Mouse (Mus musculus): ENCODE results near the gene Rrp7a. TPM values are rescaled to one million over a fixed set of nuclear protein-coding genes. Genes with fewer than 3 reads are reported as not detected.

The Rrp7a gene
- 10 to 100 TPM; 37.3 to 46.2 TPM for total RNA-seq (2021)

DNA sequence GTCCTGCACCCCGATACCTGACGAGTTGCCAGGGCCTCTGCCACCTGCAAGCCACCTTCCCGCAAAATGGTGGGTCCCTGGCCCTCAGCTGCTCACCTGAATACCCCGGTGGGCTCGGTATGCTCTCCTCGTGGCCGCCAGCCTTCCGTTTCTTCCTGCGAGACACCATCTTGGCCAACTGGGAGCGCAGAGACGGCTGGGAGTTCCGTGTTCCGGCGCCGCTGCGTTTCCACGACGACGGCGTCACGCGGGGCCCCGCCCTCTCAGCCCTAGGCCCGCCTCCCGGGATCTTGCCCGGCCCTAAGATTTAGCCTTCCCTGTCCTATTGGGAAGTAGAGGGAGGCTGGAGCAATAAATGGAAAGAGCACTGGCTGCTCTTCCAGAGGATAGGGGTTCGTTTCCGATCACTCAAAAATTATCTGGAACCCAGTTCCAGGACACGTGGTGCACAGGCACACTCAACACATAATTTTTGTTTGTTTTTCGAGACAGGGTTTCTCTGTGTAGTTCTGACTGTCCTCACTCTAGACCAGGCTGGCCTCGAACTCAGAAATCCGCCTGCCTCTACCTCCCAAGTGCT, at the start of gene Rrp7a:
TSS of gene Rrp7a (minus strand) at position 236 of the 580 bp plus-strand sequence.
- intact Hi-C loops (cut with DNase I), result no loop called here
- DNase-seq, result peak; percentile 95 to 96

DNA sequence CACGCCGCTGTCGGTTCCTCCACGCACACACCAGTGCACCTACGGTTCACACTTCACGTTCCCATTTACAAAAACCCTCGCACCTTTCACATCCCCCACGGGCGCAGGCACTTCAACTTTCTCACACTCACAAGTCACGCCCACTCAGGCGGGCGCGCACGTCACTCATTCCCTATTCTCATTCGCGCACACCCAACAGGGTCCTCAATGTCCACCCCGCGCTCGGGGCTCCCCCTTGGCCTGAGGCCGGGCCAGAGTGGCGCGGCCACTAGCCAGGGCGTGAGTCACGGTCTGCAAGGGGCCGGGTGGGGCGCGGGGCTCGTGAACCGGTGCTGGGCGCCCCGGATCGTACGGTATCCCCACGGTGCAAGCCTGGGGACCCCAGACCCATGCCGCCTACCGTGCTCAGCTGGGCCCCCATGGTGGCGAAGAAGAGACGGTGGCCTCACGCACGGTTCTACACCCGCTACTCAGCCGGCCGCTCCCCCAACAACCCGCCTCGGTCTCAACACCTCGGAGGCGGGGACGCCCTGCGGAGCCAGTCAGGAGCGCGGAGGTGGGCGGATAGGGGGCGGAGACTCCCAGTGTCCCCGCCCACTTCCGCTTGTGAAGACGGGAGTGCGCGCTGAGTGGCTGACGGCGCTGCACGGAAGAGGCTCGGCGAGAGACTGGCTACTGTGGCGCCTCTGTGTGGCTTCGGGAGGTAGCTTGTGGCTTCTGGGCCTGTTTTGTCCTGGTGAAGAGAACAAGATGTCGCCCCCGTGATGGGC, 49.3 kb upstream of the Rrp7a start:
- intact Hi-C loops (cut with DNase I), result loop anchor here (1.0 to 5.0 kb wide), 2 partner anchors 15 to 35 kb away; no protein-coding TSS in a partner anchor
- DNase-seq, result peak; percentile 97

DNA sequence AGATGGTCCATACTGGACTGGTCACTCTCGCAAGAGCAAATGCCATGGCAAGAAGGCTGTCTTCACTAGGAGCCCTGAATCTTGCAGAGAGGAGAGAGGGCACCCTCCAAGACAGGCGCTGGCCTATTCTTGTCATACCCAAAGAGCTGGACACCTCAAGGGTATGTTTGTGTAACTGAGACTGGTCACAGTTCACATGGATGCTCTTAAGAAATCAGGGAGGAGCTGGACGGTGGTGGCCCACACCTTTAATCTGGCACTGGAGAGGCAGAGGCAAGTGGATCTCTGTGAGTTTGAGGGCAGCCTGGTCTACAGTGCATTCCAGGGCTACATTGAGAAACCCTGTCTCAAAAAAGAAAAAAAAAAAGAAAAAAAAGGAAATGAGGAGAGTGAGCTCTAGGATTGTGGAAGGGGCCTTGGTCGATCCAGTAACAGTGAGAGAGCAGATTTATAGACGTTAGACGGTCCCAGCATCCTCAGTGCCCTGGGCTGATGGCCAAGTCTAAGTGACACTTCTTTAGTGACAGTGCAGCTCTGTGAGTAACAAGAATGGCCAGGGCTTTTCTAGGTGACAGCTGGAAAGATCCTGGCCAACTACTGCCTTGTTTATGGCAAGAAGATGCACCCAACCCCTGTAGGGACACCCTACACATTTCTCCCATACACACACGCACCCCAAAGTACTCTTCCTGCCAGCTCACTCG, 48.5 kb upstream of the Rrp7a start:
- DNase-seq, result peak in 1 of 2 experiments; percentile 42
- intact Hi-C loops (cut with DNase I), result loop anchor here (5.0 kb wide), 1 partner anchor 36 kb away; no protein-coding TSS in a partner anchor

DNA sequence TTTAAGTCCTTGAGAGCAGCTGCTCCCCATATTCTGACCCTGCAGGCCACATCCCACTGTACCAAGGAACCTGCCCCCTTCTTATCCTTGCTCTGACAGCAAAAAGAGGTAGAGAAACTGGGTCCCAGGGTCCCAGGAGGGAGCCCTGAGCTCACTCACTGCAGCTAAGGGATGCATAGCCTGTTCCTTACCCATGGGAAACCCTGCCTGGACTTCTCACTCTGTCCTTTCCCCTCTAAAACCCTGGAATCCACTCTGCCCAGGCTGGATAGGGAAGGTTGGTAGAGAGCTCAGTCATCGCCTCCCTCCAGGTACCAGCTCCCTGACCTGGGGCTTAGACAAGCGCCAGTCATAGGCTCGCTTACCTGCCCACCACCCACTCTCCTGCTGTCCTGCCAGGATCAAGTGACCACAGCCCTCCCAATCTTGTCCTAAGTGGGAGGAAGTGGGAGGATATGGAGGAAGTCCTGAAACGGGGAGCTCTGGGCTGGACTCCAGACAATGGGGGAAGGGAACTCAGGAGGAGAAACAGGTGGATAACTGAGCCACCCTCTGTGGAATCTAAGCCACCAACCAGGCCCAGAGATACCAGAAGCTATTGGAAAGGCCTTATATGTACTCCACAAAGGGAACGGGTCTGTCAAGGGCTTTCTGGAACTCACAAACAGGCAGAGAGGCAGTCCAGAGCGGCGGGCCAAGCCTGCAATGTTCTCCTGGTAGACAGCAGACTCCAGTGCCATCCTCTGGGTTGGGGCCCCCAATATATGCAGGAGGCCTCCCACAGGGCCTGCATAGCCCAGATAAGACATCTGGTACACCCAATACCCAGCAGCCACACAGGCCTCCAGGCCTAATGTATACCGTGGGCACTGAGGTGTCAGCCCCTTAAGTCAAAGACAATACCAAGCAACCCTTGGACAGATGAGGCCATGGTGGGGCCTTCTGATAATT, 47.4 kb upstream of the Rrp7a start:
- intact Hi-C loops (cut with DNase I), result loop anchor here (5.0 kb wide), 1 partner anchor 37 kb away; no protein-coding TSS in a partner anchor
- peak; percentile 50 to 66 for DNase-seq

DNA sequence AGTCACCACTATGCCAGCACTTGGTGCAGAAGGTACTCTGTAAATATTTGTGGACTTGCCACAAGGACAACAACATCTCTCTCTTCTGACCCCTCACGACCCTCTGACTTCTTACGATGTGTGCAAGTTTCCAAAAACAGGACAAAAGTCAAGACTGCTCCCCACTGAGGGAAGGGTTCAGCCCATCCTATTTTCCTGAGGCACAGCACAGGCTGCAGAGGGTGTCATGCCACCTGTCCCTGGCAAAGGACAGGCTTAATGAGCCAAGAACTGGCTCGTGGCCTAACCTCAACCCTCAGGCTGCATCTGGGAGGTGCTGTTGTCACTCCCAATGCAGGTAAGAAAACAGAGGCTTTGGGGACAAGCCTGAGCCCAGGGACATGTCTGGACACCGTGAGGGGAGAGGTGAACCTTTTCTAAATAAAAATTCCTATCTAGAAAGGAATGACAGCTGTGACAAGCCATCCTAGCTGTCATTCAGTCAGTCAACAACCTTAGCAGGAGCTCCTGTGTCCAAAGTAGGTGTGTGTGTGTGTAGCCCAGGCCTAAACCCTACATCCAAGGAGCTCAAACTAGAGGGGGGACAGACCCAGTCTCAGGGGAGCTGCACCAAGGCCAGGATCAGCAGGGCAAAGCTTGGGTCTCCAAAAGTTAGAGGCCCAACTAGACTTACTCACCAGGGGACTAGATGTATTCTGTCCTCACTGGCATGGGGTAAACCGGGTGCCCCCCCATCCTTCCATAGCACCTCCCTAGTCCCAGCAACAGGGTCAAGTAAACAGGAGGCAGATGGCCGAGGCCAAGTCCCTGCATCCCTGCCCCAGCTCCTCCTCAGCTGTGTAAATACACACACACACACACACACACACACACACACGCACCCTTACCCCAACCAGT, 46.5 kb upstream of the Rrp7a start:
- no peak for DNase-seq
- intact Hi-C loops (cut with DNase I), result no loop called here

DNA sequence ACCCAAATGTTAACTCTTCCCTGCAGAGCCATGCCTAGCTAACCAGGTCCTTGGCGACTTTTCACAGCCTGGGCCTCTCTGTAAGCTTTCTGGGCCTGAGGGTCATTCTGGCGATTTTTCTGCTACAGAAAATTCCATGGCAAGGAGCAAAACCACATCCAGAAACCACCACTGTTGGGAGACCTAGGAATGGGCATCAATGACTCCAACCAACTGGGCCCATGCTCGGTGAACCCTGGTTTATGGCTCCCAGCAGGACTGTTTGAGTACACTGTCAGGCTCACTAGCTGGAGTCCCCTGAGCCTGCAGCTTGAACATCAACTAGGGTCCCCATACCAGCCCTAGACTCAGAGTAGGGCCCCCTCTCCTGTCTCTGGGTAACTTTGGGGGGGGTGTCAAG, 45.7 kb upstream of the Rrp7a start:
- no peak for DNase-seq
- intact Hi-C loops (cut with DNase I), result no loop called here

DNA sequence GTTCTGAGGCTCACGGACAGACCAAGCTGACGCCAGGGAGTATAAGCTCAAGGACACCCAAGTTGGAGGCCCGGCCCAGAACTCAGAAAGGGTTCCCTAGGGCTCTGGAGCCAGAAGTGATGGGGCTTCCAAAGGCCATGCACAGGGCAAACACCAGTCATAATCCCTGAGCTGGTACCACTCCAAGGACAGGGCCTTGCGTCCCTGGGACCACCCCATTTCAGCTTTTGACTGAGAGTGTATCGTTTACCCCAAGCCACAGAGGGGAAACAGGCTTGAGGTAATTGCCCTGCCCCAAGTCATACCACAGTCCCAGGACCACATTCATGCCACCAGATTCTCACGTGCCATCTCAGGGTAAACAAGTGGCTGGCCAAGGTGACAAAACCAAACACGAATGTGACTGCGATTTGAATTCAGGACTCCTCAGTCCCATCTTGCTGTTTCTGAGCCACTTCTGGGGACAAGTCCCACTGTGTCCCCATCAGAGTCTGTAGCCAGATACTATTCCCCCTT, 45.0 kb upstream of the Rrp7a start:
- no peak for DNase-seq

DNA sequence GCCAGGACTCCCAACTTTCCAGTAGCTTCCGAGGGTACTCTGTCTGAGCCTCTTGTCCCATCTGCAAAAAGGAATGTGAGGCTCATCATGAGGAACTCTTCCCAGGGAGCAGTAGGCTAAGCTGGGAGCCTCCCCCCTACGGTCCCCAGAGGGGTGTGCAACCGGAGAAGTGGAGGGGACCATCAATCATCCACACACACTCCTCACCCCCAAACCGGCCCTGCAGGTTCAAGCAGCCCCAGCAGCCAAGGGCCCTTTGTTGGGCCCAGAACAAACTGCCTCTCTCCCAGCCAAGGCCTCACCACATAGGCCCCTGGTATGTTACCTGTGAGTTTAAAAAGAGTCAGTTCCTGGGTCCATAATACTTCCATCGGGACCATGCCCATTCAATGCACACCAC, 44.5 kb upstream of the Rrp7a start:
- no peak for DNase-seq
- intact Hi-C loops (cut with DNase I), result no loop called here

More for the DNA sequence above, 45.0 kb upstream of the Rrp7a start:
- intact Hi-C loops (cut with DNase I), result no loop called here

DNA sequence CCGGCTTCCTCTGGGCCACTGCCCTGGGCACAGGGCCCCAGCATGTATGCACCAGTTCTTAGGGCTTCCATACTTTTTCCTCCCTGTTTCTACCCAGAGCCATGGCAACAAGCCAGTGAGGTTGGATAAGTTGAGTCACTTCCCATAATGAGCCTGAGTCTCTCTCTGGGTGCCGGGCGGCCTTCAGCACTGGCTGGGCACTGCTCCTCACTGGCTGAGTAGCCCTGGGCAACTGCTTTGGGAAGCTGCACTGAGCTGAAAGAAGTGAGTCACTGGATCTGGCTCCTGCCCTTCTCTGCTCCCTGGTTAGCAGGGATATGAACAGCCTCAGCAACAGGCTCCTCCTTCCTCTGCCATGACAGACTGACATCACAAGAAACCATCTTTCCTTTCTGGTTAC, 44.0 kb upstream of the Rrp7a start:
- DNase-seq, result peak; percentile 59 to 61
- intact Hi-C loops (cut with DNase I), result no loop called here

DNA sequence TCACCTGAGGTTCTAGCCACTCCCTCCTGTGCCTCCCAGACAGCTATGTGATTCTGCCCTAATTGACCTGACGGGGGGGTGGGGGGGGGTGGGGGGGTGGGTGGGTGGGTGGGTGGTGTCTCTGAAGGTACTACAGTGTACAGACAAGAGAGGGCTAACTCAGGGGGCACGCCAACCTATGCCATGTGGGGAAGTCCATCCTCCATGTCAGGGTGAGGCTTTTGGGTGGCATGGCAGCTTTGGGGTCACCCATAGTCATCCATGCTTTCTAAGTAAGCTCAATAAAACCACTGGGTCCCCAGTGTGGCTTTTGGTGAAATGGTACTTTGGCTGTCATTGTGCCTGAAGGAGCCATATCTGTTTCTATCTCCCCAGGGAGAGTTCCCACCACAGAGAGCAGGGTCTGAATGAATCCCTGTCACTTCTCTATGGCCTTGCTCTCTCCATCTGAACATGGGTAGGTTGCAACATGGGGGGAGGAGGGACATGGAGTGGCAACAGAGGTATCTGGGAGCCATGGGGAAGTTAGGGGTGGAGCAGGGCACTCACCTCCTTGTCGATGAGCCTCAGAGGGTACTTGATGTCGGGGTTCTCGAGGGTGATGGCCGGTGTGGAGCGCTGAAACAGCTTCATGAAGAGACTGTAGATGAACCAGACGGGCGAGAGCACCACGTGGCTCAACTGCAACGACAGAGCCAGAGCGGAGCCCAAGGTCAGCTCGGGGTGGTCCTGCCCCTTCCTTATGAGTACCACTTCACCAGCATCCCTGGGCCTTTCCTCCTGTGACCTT, 43.1 kb upstream of the Rrp7a start:
- intact Hi-C loops (cut with DNase I), result no loop called here
- DNase-seq, result no peak

DNA sequence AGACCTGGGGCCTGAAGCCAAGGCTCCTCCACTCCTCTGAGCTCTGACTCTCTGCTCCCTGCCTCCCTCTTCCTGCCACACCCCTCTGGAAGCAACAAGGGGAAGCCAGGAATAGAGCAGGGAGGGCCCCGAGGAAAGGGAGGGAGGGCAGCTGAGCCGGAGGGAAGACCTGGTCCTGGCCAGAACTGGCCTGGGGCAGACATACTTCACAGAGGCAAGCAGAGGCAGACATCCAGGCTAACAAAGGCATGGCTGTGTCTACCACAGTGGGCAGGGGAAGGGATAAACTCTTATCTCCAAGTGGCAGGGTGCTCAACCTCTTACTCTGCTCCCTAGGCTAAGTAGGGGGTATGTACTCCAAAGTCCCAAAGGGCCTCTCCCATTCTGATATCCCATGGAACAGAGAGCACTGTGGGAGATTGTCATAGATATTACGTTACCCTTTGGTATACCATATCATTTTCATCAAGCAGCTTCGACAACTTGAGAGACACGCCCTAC, 42.4 kb upstream of the Rrp7a start:
- peak; percentile 83 to 84 for DNase-seq
- intact Hi-C loops (cut with DNase I), result no loop called here

DNA sequence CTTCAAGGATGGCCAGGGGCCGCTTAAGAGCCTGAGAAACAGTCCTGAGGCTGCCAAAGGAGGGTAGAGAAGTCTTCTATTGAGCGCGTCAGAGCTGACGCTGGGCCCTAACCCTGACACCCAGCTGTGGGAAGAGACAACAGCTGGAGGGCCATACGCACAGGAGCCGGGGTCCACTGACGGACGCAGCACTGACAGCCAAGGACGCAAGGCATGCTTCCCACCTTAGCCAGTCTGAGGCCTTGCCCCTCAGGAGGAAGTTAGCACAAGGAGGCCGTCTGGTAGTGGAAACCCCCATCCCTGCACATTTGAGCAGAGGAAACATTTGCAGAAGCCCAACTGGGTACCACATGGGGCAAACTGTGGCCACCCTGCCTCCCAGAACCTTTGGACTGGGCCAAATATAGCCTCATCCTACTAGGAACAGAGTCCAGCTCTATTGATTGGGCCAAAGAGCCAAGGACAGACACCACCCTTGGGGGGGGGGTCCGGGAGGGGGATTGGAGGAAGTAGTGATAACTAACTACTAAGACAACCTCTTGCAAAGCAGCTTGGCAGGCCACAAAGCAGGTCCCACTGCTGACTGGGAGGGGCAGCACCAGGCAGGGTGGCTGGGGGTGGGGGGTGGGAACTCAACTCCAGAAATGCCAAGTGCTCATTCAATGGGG, 40.4 kb upstream of the Rrp7a start:
- no peak for DNase-seq

DNA sequence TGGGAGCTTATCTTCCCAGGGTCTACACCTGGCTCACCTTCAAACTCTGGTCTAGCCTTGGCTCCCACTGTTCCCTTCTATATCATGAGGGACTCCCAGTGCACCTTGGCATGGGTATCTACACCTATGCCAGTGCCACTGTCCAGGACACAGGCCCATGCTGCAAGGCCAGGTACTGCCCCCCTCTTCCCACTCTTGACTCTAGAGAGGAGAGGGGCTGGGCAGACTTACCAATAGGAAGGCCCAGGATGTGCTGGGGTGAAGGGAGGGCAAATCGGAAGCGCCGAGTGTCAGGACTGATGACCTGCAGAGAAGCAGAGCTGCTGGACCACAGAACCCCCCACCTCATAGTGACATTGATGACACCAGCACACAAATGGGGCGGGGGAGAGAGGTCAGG, 39.4 kb upstream of the Rrp7a start:
- intact Hi-C loops (cut with DNase I), result no loop called here

More for the DNA sequence above, 40.4 kb upstream of the Rrp7a start:
- intact Hi-C loops (cut with DNase I), result no loop called here

DNA sequence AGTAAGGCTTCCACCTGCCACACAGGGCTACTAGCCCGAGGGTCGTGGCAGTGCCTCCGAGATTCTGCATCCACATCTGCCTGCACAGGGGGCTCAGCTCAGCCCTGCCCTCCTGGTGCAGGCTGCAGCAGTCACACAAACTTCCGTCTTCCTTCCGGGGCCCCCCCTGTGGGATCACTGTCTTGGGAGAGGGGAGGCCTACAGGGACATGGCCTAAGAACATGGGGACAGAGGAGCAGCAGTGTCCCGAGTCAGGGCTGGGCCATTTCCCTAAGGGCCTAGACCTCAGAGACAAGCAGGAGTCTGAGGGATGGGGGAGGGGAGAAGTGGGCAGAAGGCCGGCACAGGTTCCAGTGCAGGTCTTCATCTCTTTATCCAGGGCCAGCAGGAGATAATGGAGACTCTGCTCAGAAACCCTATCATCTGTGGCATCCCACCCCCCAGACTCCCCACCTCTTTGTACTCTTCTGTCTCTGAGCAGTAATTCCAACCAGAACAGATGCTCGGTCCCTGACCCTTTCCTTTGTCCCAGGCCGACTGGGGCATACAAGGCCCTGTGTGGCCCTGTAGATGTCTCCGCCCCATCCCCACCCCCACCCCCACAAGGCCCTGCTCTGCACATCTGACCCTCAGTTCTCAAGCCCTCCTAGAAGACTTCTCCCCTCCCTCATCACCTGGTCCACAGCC, 38.6 kb upstream of the Rrp7a start:
- no peak for DNase-seq
- intact Hi-C loops (cut with DNase I), result no loop called here

More for the DNA sequence above, 39.4 kb upstream of the Rrp7a start:
- no peak for DNase-seq

DNA sequence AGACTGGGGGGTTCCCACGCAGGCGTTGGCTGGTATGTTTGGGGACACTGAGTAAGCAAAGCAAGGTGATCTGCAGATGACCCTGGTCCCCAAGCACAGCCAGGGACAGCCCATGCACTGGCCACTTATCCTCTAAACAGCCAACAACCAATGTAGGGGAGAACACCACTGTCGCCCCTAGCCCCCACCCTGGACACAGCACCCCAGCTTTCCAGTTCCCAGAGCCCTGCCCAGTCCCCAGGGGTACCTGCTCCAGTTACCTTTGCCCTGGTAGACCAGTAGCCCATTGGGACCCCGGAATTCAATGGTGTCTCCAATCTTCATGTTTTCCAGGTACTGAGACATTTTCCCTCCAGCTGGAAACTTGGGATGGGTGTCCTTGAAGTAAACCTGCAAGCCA, 38.0 kb upstream of the Rrp7a start:
- intact Hi-C loops (cut with DNase I), result no loop called here
- no peak for DNase-seq

DNA sequence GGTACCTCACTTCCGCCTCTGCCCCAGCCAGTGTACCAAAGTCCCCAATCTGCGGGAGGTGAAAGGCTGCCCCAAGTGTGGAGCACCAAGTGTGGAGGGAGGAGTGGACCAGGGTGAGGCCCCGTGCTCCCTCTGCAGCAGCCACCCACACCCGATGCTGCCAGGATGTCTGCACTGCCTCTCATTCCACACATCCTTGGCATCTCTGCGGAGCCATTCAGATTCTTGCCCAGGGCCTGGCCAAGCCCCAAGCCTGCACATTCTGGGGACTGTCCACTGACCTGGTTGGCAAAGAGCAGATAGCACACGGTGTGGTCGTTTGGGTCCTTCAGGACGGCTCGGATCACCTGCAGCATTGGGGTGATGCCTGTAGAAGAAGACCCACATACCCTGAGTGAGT, 37.2 kb upstream of the Rrp7a start:
- intact Hi-C loops (cut with DNase I), result loop anchor here (5.0 kb wide), 2 partner anchors 212 to 357 kb away; no protein-coding TSS in a partner anchor
- DNase-seq, result peak; percentile 62 to 81
